Mouse (Mus musculus): ENCODE measurements around the gene Lgals3. TPM values are rescaled to one million over a fixed set of nuclear protein-coding genes. Genes with fewer than 3 reads are reported as not detected.
A peak's percentile ranks its signal among the peaks of the same experiment; 100 is the strongest.

The Lgals3 gene
- polyA plus RNA-seq, 1 experiment from 2014 or later, result 2.7 TPM

GRCm38 (mm10) chr14:47370790-47371189 is 3.2 kb downstream of the Lgals3 start:
- Histone ChIP-seq H3K4me1 (peaks cover 24% of the 10 kb centered on the region), H3K4me3 (no peak overlapping the region), H3K27me3 (replicated peaks) (peaks cover 43% of the 10 kb centered on the region), H3K9ac (no peak overlapping the region), H3K4me2 (no peak overlapping the region), H3K27ac (replicated peaks) (no peak overlapping the region), H3K9me3 (no peaks in the 10 kb centered on the region), H3K36me3 (no peaks in the 10 kb centered on the region)
- WGBS, result 79% methylated on average over 3 of the region's 3 CpGs
- no peak for ATAC-seq (ENCODE audit: extremely low read depth, insufficient number of reproducible peaks, low FRiP score, low TSS enrichment)

- ATAC-seq (ENCODE audit: extremely low read depth, insufficient number of reproducible peaks, low FRiP score, low TSS enrichment), result no peak
- Histone ChIP-seq H3K9ac (no peak overlapping the region), H3K36me3 (no peaks in the 10 kb centered on the region), H3K27me3 (replicated peaks) (peaks cover 48% of the 10 kb centered on the region), H3K9me3 (no peaks in the 10 kb centered on the region), H3K4me2 (no peak overlapping the region), H3K4me1 (peaks cover 23% of the 10 kb centered on the region), H3K4me3 (no peak overlapping the region), H3K27ac (replicated peaks) (no peak overlapping the region)
- WGBS, result 58% methylated on average over 6 of the region's 6 CpGs
These were observed 4.1 kb downstream of the Lgals3 start for GRCm38 (mm10) chr14:47371689-47372088.

- 13% methylated on average over 48 of the region's 49 CpGs for WGBS
- H3K9ac ChIP-seq, result peak overlapping the region; percentile 44; the same call in 1 of the 2 replicates
- H3K4me3 ChIP-seq, result peak overlapping the region; percentile 47
- H3K4me1 ChIP-seq, result peaks cover 11% of the 10 kb centered on the region
- peaks cover 52% of the 10 kb centered on the region for H3K27me3 ChIP-seq (replicated peaks)
- H3K27ac ChIP-seq (replicated peaks), result no peak overlapping the region
- peak overlapping the region; percentile 72 for H3K4me2 ChIP-seq
- no peak; the same call in 1 of the 2 replicates for ATAC-seq (ENCODE audit: extremely low read depth, insufficient number of reproducible peaks, low FRiP score, low TSS enrichment)
- no peaks in the 10 kb centered on the region for H3K36me3 ChIP-seq
- H3K9me3 ChIP-seq, result no peaks in the 10 kb centered on the region
These were observed 6.5 kb downstream of the Lgals3 start for GRCm38 (mm10) chr14:47373728-47374678.

GRCm38 (mm10) chr14:47376526-47376925 is 9.0 kb downstream of the Lgals3 start:
- Histone ChIP-seq H3K36me3 (no peaks in the 10 kb centered on the region), H3K4me1 (peaks cover 11% of the 10 kb centered on the region), H3K4me3 (no peak overlapping the region), H3K27ac (replicated peaks) (no peak overlapping the region), H3K27me3 (replicated peaks) (peaks cover 49% of the 10 kb centered on the region), H3K9ac (no peak overlapping the region), H3K9me3 (0 out of 2 replicates have a peak, but pooled peaks cover 2% of the 10 kb centered on the region), H3K4me2 (no peak overlapping the region)
- no peak for ATAC-seq (ENCODE audit: extremely low read depth, insufficient number of reproducible peaks, low FRiP score, low TSS enrichment)
- 60% methylated on average over 2 of the region's 2 CpGs for WGBS

GRCm38 (mm10) chr14:47378336-47378735 is 10.8 kb downstream of the Lgals3 start:
- Histone ChIP-seq H3K4me1 (peaks cover 11% of the 10 kb centered on the region), H3K9ac (no peak overlapping the region), H3K27ac (replicated peaks) (no peak overlapping the region), H3K36me3 (no peaks in the 10 kb centered on the region), H3K27me3 (replicated peaks) (peaks cover 34% of the 10 kb centered on the region), H3K4me2 (no peak overlapping the region), H3K9me3 (0 out of 2 replicates have a peak, but pooled peaks cover 3% of the 10 kb centered on the region), H3K4me3 (no peak overlapping the region)
- ATAC-seq (ENCODE audit: extremely low read depth, insufficient number of reproducible peaks, low FRiP score, low TSS enrichment), result no peak
- WGBS, result 75% methylated on average over 7 of the region's 7 CpGs

- WGBS, result 81% methylated on average over 7 of the region's 7 CpGs
- H3K27me3 ChIP-seq (replicated peaks), result no peaks in the 10 kb centered on the region
- no peak for ATAC-seq (ENCODE audit: extremely low read depth, insufficient number of reproducible peaks, low FRiP score, low TSS enrichment)
- peaks cover 23% of the 10 kb centered on the region for H3K36me3 ChIP-seq
- no peak overlapping the region for H3K9ac ChIP-seq
- H3K4me1 ChIP-seq, result peaks cover 13% of the 10 kb centered on the region
- no peak overlapping the region for H3K27ac ChIP-seq (replicated peaks)
- H3K4me2 ChIP-seq, result no peak overlapping the region
- no peak overlapping the region for H3K4me3 ChIP-seq
- 0 out of 2 replicates have a peak, but pooled peaks cover 3% of the 10 kb centered on the region for H3K9me3 ChIP-seq
These were observed 16.4 kb downstream of the Lgals3 start for GRCm38 (mm10) chr14:47383911-47384310.

- H3K4me2 ChIP-seq, result no peak overlapping the region
- H3K4me1 ChIP-seq, result peaks cover 13% of the 10 kb centered on the region
- H3K9ac ChIP-seq, result no peak overlapping the region
- H3K27ac ChIP-seq (replicated peaks), result no peak overlapping the region
- H3K27me3 ChIP-seq (replicated peaks), result no peaks in the 10 kb centered on the region
- WGBS, result 89% methylated on average over 10 of the region's 10 CpGs
- no peak overlapping the region for H3K4me3 ChIP-seq
- ATAC-seq (ENCODE audit: extremely low read depth, insufficient number of reproducible peaks, low FRiP score, low TSS enrichment), result no peak
- H3K36me3 ChIP-seq, result peaks cover 31% of the 10 kb centered on the region
- H3K9me3 ChIP-seq, result 0 out of 2 replicates have a peak, but pooled peaks cover 3% of the 10 kb centered on the region
These were observed 17.1 kb downstream of the Lgals3 start for GRCm38 (mm10) chr14:47384653-47385052.

GRCm38 (mm10) chr14:47386125-47386524 is 18.6 kb downstream of the Lgals3 start:
- Histone ChIP-seq H3K9ac (no peak overlapping the region), H3K27me3 (replicated peaks) (no peaks in the 10 kb centered on the region), H3K9me3 (0 out of 2 replicates have a peak, but pooled peaks cover 3% of the 10 kb centered on the region), H3K4me3 (no peak overlapping the region), H3K27ac (replicated peaks) (no peak overlapping the region), H3K4me1 (peaks cover 13% of the 10 kb centered on the region), H3K36me3 (peaks cover 45% of the 10 kb centered on the region), H3K4me2 (0 out of 2 replicates have a peak overlapping the region, but pooled peaks have one; percentile 2)
- no peak for ATAC-seq (ENCODE audit: extremely low read depth, insufficient number of reproducible peaks, low FRiP score, low TSS enrichment)
- 32% methylated on average over 11 of the region's 11 CpGs for WGBS

- ATAC-seq (ENCODE audit: extremely low read depth, insufficient number of reproducible peaks, low FRiP score, low TSS enrichment), result no peak
- 91% methylated on average over 10 of the region's 10 CpGs for WGBS
- no peaks in the 10 kb centered on the region for H3K4me1 ChIP-seq
- no peaks in the 10 kb centered on the region for H3K9me3 ChIP-seq
- H3K36me3 ChIP-seq, result peaks cover 93% of the 10 kb centered on the region
- H3K27ac ChIP-seq (replicated peaks), result no peak overlapping the region
- H3K27me3 ChIP-seq (replicated peaks), result no peaks in the 10 kb centered on the region
- no peak overlapping the region for H3K9ac ChIP-seq
- no peak overlapping the region for H3K4me2 ChIP-seq
- no peak overlapping the region for H3K4me3 ChIP-seq
These were observed 26.0 kb downstream of the Lgals3 start for GRCm38 (mm10) chr14:47393354-47394094.

GRCm38 (mm10) chr14:47395007-47395406 is 27.5 kb downstream of the Lgals3 start:
- Histone ChIP-seq H3K36me3 (peaks cover 95% of the 10 kb centered on the region), H3K27ac (replicated peaks) (no peak overlapping the region), H3K9me3 (no peaks in the 10 kb centered on the region), H3K27me3 (replicated peaks) (no peaks in the 10 kb centered on the region), H3K4me2 (no peak overlapping the region), H3K9ac (no peak overlapping the region), H3K4me1 (no peaks in the 10 kb centered on the region), H3K4me3 (no peak overlapping the region)
- WGBS, result 89% methylated on average over 6 of the region's 6 CpGs
- ATAC-seq (ENCODE audit: extremely low read depth, insufficient number of reproducible peaks, low FRiP score, low TSS enrichment), result no peak

- no peaks in the 10 kb centered on the region for H3K4me1 ChIP-seq
- no peaks in the 10 kb centered on the region for H3K9me3 ChIP-seq
- H3K4me2 ChIP-seq, result no peak overlapping the region
- H3K9ac ChIP-seq, result no peak overlapping the region
- peaks cover 95% of the 10 kb centered on the region for H3K36me3 ChIP-seq
- 86% methylated on average over 15 of the region's 15 CpGs for WGBS
- H3K27me3 ChIP-seq (replicated peaks), result no peaks in the 10 kb centered on the region
- H3K4me3 ChIP-seq, result no peak overlapping the region
- H3K27ac ChIP-seq (replicated peaks), result no peak overlapping the region
- no peak for ATAC-seq (ENCODE audit: extremely low read depth, insufficient number of reproducible peaks, low FRiP score, low TSS enrichment)
These were observed 28.0 kb downstream of the Lgals3 start for GRCm38 (mm10) chr14:47395462-47396026.
